Mouse (Mus musculus) intestine, embryonic 14.5 days (tissue): ENCODE data around the gene Akap7. TPM values are rescaled to one million over a fixed set of nuclear protein-coding genes. Genes with fewer than 3 reads are reported as not detected.

ENCODE experiments used
- ATAC-seq: fragments of 200-750 bp; cut with Nextera tagmentation; replicated peaks from 2 replicates; pipeline ENCODE4 v1.8.0; 2017; ENCODE audit warnings: low read depth, moderate number of reproducible peaks, moderate TSS enrichment, moderate library complexity; ENCODE audit not compliant: low FRiP score, low TSS enrichment
- DNase-seq: peaks from one replicate; pipeline ENCODE4 v3.0.0-alpha.2; 2018; ENCODE audit warnings: low spot score
- H3K27ac ChIP-seq: fragments of 300-500 bp; sonication (generic); 2 replicates; pipeline ENCODE4 v1.5.1; 2014; ENCODE audit warnings: low read depth, mild to moderate bottlenecking, control low read depth
- H3K27me3 ChIP-seq: fragments of 300-500 bp; sonication (generic); replicated peaks from 2 replicates; pipeline ENCODE4 v1.6.1; 2014; ENCODE audit warnings: low read length, control low read depth; ENCODE audit not compliant: control insufficient read depth, insufficient read depth
- H3K36me3 ChIP-seq: fragments of 300-500 bp; sonication (generic); 2 replicates; pipeline ENCODE4 v1.6.1; 2014; ENCODE audit warnings: low read length, control low read depth; ENCODE audit not compliant: control insufficient read depth, insufficient read depth
- H3K4me1 ChIP-seq: fragments of 300-500 bp; sonication (generic); replicated peaks from 2 replicates; pipeline ENCODE4 v1.6.1; 2014; ENCODE audit warnings: low read length, control low read depth, mixed read lengths; ENCODE audit not compliant: control insufficient read depth, insufficient read depth
- H3K4me2 ChIP-seq: fragments of 300-500 bp; sonication (generic); 2 replicates; pipeline ENCODE4 v1.6.1; 2014; ENCODE audit warnings: low read length
- H3K4me3 ChIP-seq: fragments of 300-500 bp; sonication (generic); 2 replicates; pipeline ENCODE4 v1.5.1; 2014; ENCODE audit warnings: low read depth, low read length, control low read depth, mixed read lengths
- H3K9ac ChIP-seq: fragments of 300-500 bp; sonication (generic); 2 replicates; pipeline ENCODE4 v1.6.1; 2014; ENCODE audit warnings: mild to moderate bottlenecking, low read length
- H3K9me3 ChIP-seq: fragments of 300-500 bp; sonication (generic); 2 replicates; pipeline ENCODE4 v1.6.1; 2016; ENCODE audit warnings: low read length, control low read depth; ENCODE audit not compliant: control insufficient read depth
- WGBS: fragments of 180-500 bp; shearing (Covaris S2); extraction: QIAGEN DNeasy Blood & Tissue Kit; methylation state at CpG from one replicate; pipeline ENCODE4 v1.1.7; 2014; 5-methylcytosine and 5-hydroxymethylcytosine counted together
- polyA plus RNA-seq: library from polyadenylated mRNA; unstranded; fragments of >200 nt; fragmentation: Nextera tagmentation; extraction: Ambion mirVana; gene quantifications from 2 replicates; pipeline ENCODE4 v1.2.1, GENCODE M21; 2014

Akap7 gene
- polyA plus RNA-seq, 1 experiment from 2014 or later = 36.4 TPM

GRCm38 (mm10) chr10:25295836-25296235 is 11.8 kb downstream of the Akap7 start:
- Histone ChIP-seq H3K27me3 (no peaks in the 10 kb centered on the region), H3K4me2 (0 out of 2 replicates have a peak overlapping the region, but pooled peaks have one; percentile 64), H3K36me3 (no peaks in the 10 kb centered on the region), H3K4me1 (peaks cover 12% of the 10 kb centered on the region), H3K9ac (no peak overlapping the region), H3K27ac (no peak overlapping the region), H3K9me3 (no peaks in the 10 kb centered on the region), H3K4me3 (no peak overlapping the region)
- DNase-seq = no peak
- WGBS = 83% methylated on average over 9 of the region's 9 CpGs
- ATAC-seq = no peak

DNA sequence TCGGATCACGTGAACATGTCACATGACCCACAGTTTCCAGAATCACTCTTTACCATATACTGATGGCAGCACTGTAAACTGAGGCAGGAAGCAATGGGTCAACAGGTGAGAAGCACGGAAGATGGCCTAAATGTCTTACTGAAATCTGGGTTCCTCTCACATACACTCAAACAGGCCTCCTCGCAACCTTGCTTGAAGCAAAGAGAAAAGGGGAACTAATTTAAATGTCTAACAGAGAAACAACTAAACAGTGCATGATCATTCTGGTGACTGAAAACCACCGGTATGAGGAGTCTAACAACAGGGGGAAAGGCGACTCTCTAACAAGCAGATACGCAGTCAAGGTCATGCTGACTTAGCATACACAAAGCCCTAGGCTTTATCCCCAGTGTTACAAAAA is 12.7 kb downstream of the Akap7 start:
- H3K4me2 ChIP-seq = no peak overlapping the region
- H3K9me3 ChIP-seq = no peaks in the 10 kb centered on the region
- H3K27me3 ChIP-seq = no peaks in the 10 kb centered on the region
- peaks cover 12% of the 10 kb centered on the region for H3K4me1 ChIP-seq
- H3K9ac ChIP-seq = no peak overlapping the region
- no peak overlapping the region for H3K27ac ChIP-seq
- H3K36me3 ChIP-seq = no peaks in the 10 kb centered on the region
- WGBS = 82% methylated on average over 7 of the region's 7 CpGs
- no peak overlapping the region for H3K4me3 ChIP-seq
- no peak for DNase-seq
- ATAC-seq = no peak

GRCm38 (mm10) chr10:25293796-25294195 is 13.9 kb downstream of the Akap7 start:
- peaks cover 12% of the 10 kb centered on the region for H3K4me1 ChIP-seq
- ATAC-seq (no peak), DNase-seq (no peak)
- no peak overlapping the region for H3K4me2 ChIP-seq
- H3K27ac ChIP-seq = no peak overlapping the region
- H3K4me3 ChIP-seq = no peak overlapping the region
- no peaks in the 10 kb centered on the region for H3K27me3 ChIP-seq
- WGBS = 86% methylated on average over 3 of the region's 3 CpGs
- H3K9me3 ChIP-seq = no peaks in the 10 kb centered on the region
- no peaks in the 10 kb centered on the region for H3K36me3 ChIP-seq
- H3K9ac ChIP-seq = no peak overlapping the region

DNA sequence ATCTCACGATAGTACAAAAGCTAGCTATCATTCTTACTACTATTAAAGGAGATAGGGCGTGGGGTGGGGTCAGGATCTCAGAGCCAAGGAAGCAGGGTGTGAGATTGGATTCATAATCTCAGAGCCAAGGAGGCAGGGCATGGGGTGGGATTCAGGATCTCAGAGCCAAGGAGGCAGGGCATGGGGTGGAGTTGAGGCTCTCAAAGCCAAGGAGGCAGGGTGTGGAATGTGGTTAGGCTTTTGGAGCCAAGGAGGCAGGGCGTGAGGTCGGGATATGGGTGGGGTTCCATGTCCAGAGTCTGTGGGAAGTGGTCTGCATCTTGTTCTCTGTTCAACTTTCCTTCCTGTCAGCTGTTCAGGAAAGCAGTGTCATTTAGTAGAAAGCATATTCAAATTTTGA is 16.6 kb downstream of the Akap7 start:
- Histone ChIP-seq H3K4me3 (no peak overlapping the region), H3K27ac (no peak overlapping the region), H3K9me3 (no peaks in the 10 kb centered on the region), H3K4me1 (no peaks in the 10 kb centered on the region), H3K27me3 (no peaks in the 10 kb centered on the region), H3K36me3 (no peaks in the 10 kb centered on the region), H3K4me2 (no peak overlapping the region), H3K9ac (no peak overlapping the region)
- ATAC-seq (no peak), DNase-seq (no peak)
- WGBS = 76% methylated on average over 4 of the region's 4 CpGs

GRCm38 (mm10) chr10:25285100-25285811 is 22.4 kb downstream of the Akap7 start:
- Histone ChIP-seq H3K9me3 (no peaks in the 10 kb centered on the region), H3K27ac (no peak overlapping the region), H3K4me1 (no peaks in the 10 kb centered on the region), H3K9ac (no peak overlapping the region), H3K4me2 (no peak overlapping the region), H3K27me3 (no peaks in the 10 kb centered on the region), H3K36me3 (0 out of 2 replicates have a peak, but pooled peaks cover 2% of the 10 kb centered on the region), H3K4me3 (no peak overlapping the region)
- WGBS = 61% methylated on average over 11 of the region's 11 CpGs
- DNase-seq = no peak
- ATAC-seq = no peak

- no peaks in the 10 kb centered on the region for H3K4me1 ChIP-seq
- no peak for ATAC-seq
- no peak overlapping the region for H3K27ac ChIP-seq
- no peak overlapping the region for H3K4me3 ChIP-seq
- H3K27me3 ChIP-seq = no peaks in the 10 kb centered on the region
- no peak for DNase-seq
- H3K9ac ChIP-seq = no peak overlapping the region
- no peaks in the 10 kb centered on the region for H3K9me3 ChIP-seq
- 95% methylated on average over 8 of the region's 8 CpGs for WGBS
- no peak overlapping the region for H3K4me2 ChIP-seq
- H3K36me3 ChIP-seq = 0 out of 2 replicates have a peak, but pooled peaks cover 2% of the 10 kb centered on the region
Measured at GRCm38 (mm10) chr10:25284427-25285099, 23.1 kb downstream of the Akap7 start.

- no peak for DNase-seq
- no peaks in the 10 kb centered on the region for H3K27me3 ChIP-seq
- H3K36me3 ChIP-seq = 0 out of 2 replicates have a peak, but pooled peaks cover 2% of the 10 kb centered on the region
- no peak overlapping the region for H3K4me3 ChIP-seq
- H3K27ac ChIP-seq = no peak overlapping the region
- no peaks in the 10 kb centered on the region for H3K4me1 ChIP-seq
- H3K4me2 ChIP-seq = no peak overlapping the region
- ATAC-seq = no peak
- no peak overlapping the region for H3K9ac ChIP-seq
- 51% methylated on average over 7 of the region's 7 CpGs for WGBS
- H3K9me3 ChIP-seq = no peaks in the 10 kb centered on the region
Measured at GRCm38 (mm10) chr10:25283397-25283796, 24.3 kb downstream of the Akap7 start.

DNA sequence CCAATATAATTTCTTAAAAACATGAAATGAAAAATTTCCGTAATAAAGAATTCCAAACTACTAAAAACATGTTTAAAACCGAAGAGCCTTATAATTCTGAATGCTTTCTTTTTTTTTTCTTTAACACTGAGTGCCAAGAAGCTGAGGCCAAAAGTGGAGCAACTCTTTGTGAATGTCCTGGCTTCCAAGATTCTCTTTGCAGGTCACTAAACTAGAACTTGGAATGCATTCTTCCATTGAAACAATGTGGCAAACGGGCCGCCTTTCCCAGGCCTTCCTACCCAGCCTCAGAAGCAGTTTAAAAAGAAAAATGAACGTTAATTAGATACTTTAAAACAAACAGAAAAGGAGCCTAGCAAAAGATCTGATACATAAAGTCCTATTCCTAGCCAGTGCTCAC is 27.5 kb downstream of the Akap7 start:
- Histone ChIP-seq H3K4me1 (no peaks in the 10 kb centered on the region), H3K4me2 (no peak overlapping the region), H3K9me3 (no peaks in the 10 kb centered on the region), H3K4me3 (no peak overlapping the region), H3K36me3 (0 out of 2 replicates have a peak, but pooled peaks cover 2% of the 10 kb centered on the region), H3K27ac (no peak overlapping the region), H3K27me3 (no peaks in the 10 kb centered on the region), H3K9ac (no peak overlapping the region)
- DNase-seq (no peak), ATAC-seq (no peak)
- WGBS = 85% methylated on average over 5 of the region's 5 CpGs
